Mouse (Mus musculus): ENCODE data around the gene Gfod1. TPM values are rescaled to one million over a fixed set of nuclear protein-coding genes. Genes with fewer than 3 reads are reported as not detected.

Gene Gfod1
- total RNA-seq, 2 experiments from 2014 or later: 10.6 to 14.0 TPM

GRCm38 (mm10) chr13:43230842-43231241, 73.1 kb downstream of the Gfod1 start:
- no peak for DNase-seq

GRCm38 (mm10) chr13:43230238-43230637, 73.7 kb downstream of the Gfod1 start:
- no peak for DNase-seq

- DNase-seq: no peak
Measured at GRCm38 (mm10) chr13:43229767-43230166, 74.2 kb downstream of the Gfod1 start.

GRCm38 (mm10) chr13:43228141-43228540, 75.8 kb downstream of the Gfod1 start:
- no peak for DNase-seq

GRCm38 (mm10) chr13:43226041-43226440, 77.9 kb downstream of the Gfod1 start:
- DNase-seq: no peak

- no peak for DNase-seq
Measured at GRCm38 (mm10) chr13:43225161-43225560, 78.8 kb downstream of the Gfod1 start.

- DNase-seq: no peak
Measured at GRCm38 (mm10) chr13:43222084-43222483, 81.9 kb downstream of the Gfod1 start.

GRCm38 (mm10) chr13:43221290-43221689, 82.7 kb downstream of the Gfod1 start:
- DNase-seq: no peak

GRCm38 (mm10) chr13:43220635-43221034, 83.3 kb downstream of the Gfod1 start:
- no peak for DNase-seq

GRCm38 (mm10) chr13:43218764-43219163, 85.2 kb downstream of the Gfod1 start:
- peak in 1 of 2 experiments; percentile 30 for DNase-seq

GRCm38 (mm10) chr13:43218284-43218683, 85.7 kb downstream of the Gfod1 start:
- no peak for DNase-seq

- no peak for DNase-seq
Measured at GRCm38 (mm10) chr13:43217686-43218085, 86.3 kb downstream of the Gfod1 start.

GRCm38 (mm10) chr13:43217059-43217458, 86.9 kb downstream of the Gfod1 start:
- peak in 1 of 2 experiments; percentile 33 for DNase-seq

- DNase-seq: no peak
Measured at GRCm38 (mm10) chr13:43215994-43216706, 87.8 kb downstream of the Gfod1 start.

- DNase-seq: peak in 1 of 2 experiments; percentile 34
Measured at GRCm38 (mm10) chr13:43215144-43215993, 88.6 kb downstream of the Gfod1 start.

- peak; percentile 77 to 80 for DNase-seq
Measured at GRCm38 (mm10) chr13:43212338-43212737, 91.6 kb downstream of the Gfod1 start.

GRCm38 (mm10) chr13:43210956-43211355, 93.0 kb downstream of the Gfod1 start:
- no peak for DNase-seq

- DNase-seq: no peak
Measured at GRCm38 (mm10) chr13:43209560-43209959, 94.4 kb downstream of the Gfod1 start.

- no peak for DNase-seq
Measured at GRCm38 (mm10) chr13:43208914-43209439, 95.0 kb downstream of the Gfod1 start.

GRCm38 (mm10) chr13:43206118-43206683, 97.8 kb downstream of the Gfod1 start:
- DNase-seq: no peak

- peak; percentile 52 to 66 for DNase-seq
Measured at GRCm38 (mm10) chr13:43203641-43204040, 100.3 kb downstream of the Gfod1 start.

- DNase-seq: peak in 1 of 2 experiments; percentile 34
Measured at GRCm38 (mm10) chr13:43203234-43203633, 100.7 kb downstream of the Gfod1 start.

GRCm38 (mm10) chr13:43202351-43202750, 101.6 kb downstream of the Gfod1 start:
- peak in 1 of 2 experiments; percentile 19 for DNase-seq
